Mouse (Mus musculus) ES-Bruce4 (cell line): ENCODE results near the gene Itga2. TPM values are rescaled to one million over a fixed set of nuclear protein-coding genes. Genes with fewer than 3 reads are reported as not detected.

ENCODE experiments used
- H3K27ac ChIP-seq: 2 replicates; pipeline ENCODE4 v1.5.1; 2012; ENCODE audit warnings: low read length, inconsistent platforms; ENCODE audit not compliant: insufficient read depth
- H3K27me3 ChIP-seq: 2 replicates; pipeline ENCODE4 v1.6.1; 2012; ENCODE audit warnings: mild to moderate bottlenecking, low read length, inconsistent platforms; ENCODE audit not compliant: control insufficient read depth, poor library complexity, insufficient read depth, severe bottlenecking
- H3K36me3 ChIP-seq: 2 replicates; pipeline ENCODE4 v1.6.1; 2012; ENCODE audit warnings: inconsistent platforms, mild to moderate bottlenecking, low read length, moderate library complexity; ENCODE audit not compliant: control insufficient read depth, poor library complexity, insufficient read depth, severe bottlenecking
- H3K4me1 ChIP-seq: one replicate; pipeline ENCODE4 v1.8.1; 2011; ENCODE audit warnings: low read length; ENCODE audit not compliant: control insufficient read depth, insufficient read depth
- H3K4me3 ChIP-seq: 2 replicates; pipeline ENCODE4 v1.5.1; 2011; ENCODE audit warnings: low read depth, mild to moderate bottlenecking, low read length
- H3K9ac ChIP-seq: 2 replicates; pipeline ENCODE4 v1.6.1; 2012; ENCODE audit warnings: low read depth, mild to moderate bottlenecking, inconsistent platforms; ENCODE audit not compliant: poor library complexity, severe bottlenecking
- H3K9me3 ChIP-seq: replicated peaks from 2 replicates; pipeline ENCODE4 v1.6.1; 2012; ENCODE audit warnings: mild to moderate bottlenecking, low read length, inconsistent platforms; ENCODE audit not compliant: control insufficient read depth, poor library complexity, insufficient read depth, severe bottlenecking
- CTCF ChIP-seq: IDR thresholded peaks from one replicate; pipeline ENCODE4 v1.8.1; 2011; ENCODE audit warnings: low read depth, low read length
- EP300 ChIP-seq: IDR thresholded peaks from 2 replicates; pipeline ENCODE4 v1.6.1; 2011; ENCODE audit warnings: low read depth, low read length; ENCODE audit not compliant: insufficient read depth
- POLR2A ChIP-seq: IDR thresholded peaks from one replicate; pipeline ENCODE4 v1.8.1; 2011; ENCODE audit warnings: low read length; ENCODE audit not compliant: insufficient read depth
- polyA plus RNA-seq: library from polyadenylated mRNA; stranded (reverse); fragments of >200 nt; gene quantifications from 2 replicates; pipeline ENCODE4 v1.2.4, GENCODE M21; 2011; ENCODE audit warnings: low read depth; ENCODE audit not compliant: missing spikeins, insufficient read depth, insufficient read length

Itga2 gene
- polyA plus RNA-seq, 1 experiment: 0.16 TPM

DNA sequence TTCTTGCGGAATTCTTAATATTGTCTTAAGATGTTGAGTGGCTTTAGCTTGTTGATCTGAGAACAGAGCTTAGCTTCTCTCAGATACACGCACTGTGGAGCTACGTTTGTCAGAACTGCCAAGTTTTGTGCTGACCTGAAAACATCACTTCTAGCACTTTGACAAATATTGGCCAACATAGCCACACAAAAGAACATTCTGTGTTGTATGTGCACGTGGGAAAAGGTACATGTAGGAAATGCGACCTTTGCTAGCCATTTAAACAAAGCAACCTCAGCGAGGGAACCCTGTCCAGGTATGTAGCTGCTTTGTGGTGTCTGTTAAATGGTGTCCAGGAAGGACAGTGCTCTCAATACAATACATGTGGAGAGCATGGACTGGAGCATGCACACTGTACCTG is 77.9 kb downstream of the Itga2 start:
- no peaks in the 10 kb centered on the region for H3K9me3 ChIP-seq
- H3K36me3 ChIP-seq: no peaks in the 10 kb centered on the region
- no peak overlapping the region for H3K27ac ChIP-seq
- TF ChIP-seq EP300 (no peak), POLR2A (no peak), CTCF (no peak)
- no peaks in the 10 kb centered on the region for H3K4me1 ChIP-seq
- H3K9ac ChIP-seq: no peak overlapping the region
- H3K4me3 ChIP-seq: no peak overlapping the region
- no peaks in the 10 kb centered on the region for H3K27me3 ChIP-seq

DNA sequence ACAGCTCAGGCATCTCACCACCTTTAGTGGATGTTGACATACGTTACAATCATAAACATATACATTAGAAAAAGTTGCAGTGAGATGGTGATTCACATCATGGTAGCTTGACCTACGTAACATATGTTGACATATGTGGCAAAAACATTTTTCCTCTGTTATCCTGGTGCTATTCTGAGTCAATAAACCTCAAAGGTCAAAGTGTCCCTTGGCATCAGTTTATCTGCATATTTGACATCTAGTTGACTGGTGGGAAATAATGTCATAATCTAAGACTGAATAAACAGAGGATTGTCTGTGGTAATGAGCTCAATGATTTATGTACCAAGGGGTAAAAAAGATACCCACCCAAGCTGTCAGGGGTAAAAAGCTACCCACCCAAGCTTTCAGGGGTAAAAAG is 78.7 kb downstream of the Itga2 start:
- Histone ChIP-seq H3K27ac (no peak overlapping the region), H3K4me1 (no peaks in the 10 kb centered on the region), H3K9me3 (no peaks in the 10 kb centered on the region), H3K27me3 (no peaks in the 10 kb centered on the region), H3K4me3 (no peak overlapping the region), H3K36me3 (no peaks in the 10 kb centered on the region), H3K9ac (no peak overlapping the region)
- TF ChIP-seq EP300: no peak
- TF ChIP-seq CTCF: no peak
- TF ChIP-seq POLR2A: no peak

DNA sequence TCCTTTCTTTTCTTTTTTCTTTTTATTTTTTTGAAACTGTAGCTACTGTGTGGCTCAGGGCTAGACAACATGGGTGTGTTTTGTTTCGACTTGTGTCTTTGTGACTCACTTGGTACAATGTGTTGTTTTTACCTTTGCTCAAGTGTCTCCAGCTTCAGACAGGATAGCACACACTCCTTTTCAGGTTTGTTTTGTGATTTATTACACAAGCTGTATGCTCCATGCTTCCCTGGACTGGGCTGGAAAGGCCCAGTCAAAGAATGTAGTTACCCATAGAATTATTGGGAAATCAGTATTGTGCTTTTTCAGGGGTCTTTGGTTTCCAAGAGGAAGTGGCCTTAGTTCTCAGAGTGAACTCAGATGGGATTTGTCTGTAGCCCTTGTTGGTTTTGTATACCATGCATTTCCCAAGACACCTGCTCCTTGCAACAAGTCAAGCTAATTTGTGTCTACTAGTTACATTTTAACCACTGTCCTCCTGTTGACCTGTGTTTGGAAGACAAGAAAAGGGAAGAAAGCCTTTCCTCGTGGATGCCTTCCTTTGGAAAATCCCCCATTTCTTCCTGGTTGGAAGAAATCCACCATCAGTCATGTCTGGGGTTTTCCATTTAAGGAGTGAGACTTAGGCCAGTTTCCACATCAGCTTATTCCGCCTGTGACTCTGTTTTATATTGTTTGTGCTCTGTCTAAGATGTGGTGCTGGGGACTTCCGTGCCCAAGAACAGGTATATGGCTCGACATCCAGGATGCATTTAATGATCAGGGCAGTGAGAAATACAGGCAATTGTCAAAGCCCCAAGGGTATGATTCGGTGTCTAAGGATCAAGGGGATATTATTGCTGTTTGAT is 79.4 kb downstream of the Itga2 start:
- TF ChIP-seq EP300 (no peak), POLR2A (no peak), CTCF (no peak)
- no peak overlapping the region for H3K27ac ChIP-seq
- no peak overlapping the region for H3K9ac ChIP-seq

GRCm38 (mm10) chr13:114848945-114849344 is 83.0 kb downstream of the Itga2 start:
- Histone ChIP-seq H3K9me3 (no peaks in the 10 kb centered on the region), H3K36me3 (no peaks in the 10 kb centered on the region), H3K4me1 (no peaks in the 10 kb centered on the region), H3K9ac (no peak overlapping the region), H3K4me3 (no peak overlapping the region), H3K27ac (no peak overlapping the region), H3K27me3 (no peaks in the 10 kb centered on the region)
- TF ChIP-seq POLR2A (no peak), CTCF (no peak), EP300 (no peak)

More for the DNA sequence above, 79.4 kb downstream of the Itga2 start:
- H3K4me3 ChIP-seq: no peak overlapping the region
- H3K9me3 ChIP-seq: no peaks in the 10 kb centered on the region
- no peaks in the 10 kb centered on the region for H3K36me3 ChIP-seq
- no peaks in the 10 kb centered on the region for H3K4me1 ChIP-seq
- no peaks in the 10 kb centered on the region for H3K27me3 ChIP-seq

GRCm38 (mm10) chr13:114845804-114846203 is 86.1 kb downstream of the Itga2 start:
- no peaks in the 10 kb centered on the region for H3K27me3 ChIP-seq
- no peaks in the 10 kb centered on the region for H3K36me3 ChIP-seq
- H3K4me1 ChIP-seq: no peaks in the 10 kb centered on the region
- H3K9ac ChIP-seq: no peak overlapping the region
- H3K9me3 ChIP-seq: no peaks in the 10 kb centered on the region
- no peak overlapping the region for H3K27ac ChIP-seq
- no peak overlapping the region for H3K4me3 ChIP-seq
- TF ChIP-seq EP300: no peak
- no peak for TF ChIP-seq CTCF
- no peak for TF ChIP-seq POLR2A

- Histone ChIP-seq H3K27ac (no peak overlapping the region), H3K4me1 (no peaks in the 10 kb centered on the region), H3K36me3 (no peaks in the 10 kb centered on the region), H3K4me3 (no peak overlapping the region), H3K27me3 (no peaks in the 10 kb centered on the region), H3K9ac (no peak overlapping the region), H3K9me3 (no peaks in the 10 kb centered on the region)
- TF ChIP-seq POLR2A (no peak), EP300 (no peak), CTCF (no peak)
Observed at GRCm38 (mm10) chr13:114843318-114843717, 88.6 kb downstream of the Itga2 start.
